ENCODE assay signal across 20 mouse cellular contexts in the genomic region with DNA sequence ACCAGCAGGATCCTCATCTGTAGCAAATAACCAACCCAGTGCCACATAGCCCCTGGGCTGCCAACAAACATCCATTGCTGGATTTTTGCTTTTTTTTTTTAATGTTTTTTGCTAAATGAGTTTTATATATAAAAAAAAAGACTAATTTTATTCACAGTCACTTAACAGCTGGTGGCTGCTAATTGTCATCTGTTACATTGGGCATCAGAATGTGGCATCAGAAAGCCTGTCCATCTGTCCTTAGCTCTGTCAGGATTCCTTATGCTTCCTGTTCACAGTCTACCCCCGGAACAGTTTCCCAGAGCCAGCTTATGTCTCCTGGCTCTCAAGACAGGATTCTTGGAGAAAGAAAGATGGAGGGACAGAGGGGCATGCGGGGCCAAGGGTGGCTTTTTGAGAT.
"Had no signal": no experiment of that assay in that cellular context is flagged by ENCODE, and none has a peak within 500 bp of the region (broad histone marks: within the 10 kb centered on the region; RNA-seq: fewer than 3 reads in every experiment).

No protein-coding gene starts in this region.

- H3K27ac ChIP-seq: kidney, embryonic 15.5 days; limb, embryonic 12.5 days; limb, embryonic 15.5 days; liver, embryonic 14.5 days; macrophage; midbrain, embryonic 12.5 days; midbrain, embryonic 15.5 days; neural tube, embryonic 12.5 days; neural tube, embryonic 15.5 days; stomach, postnatal 0 days had no signal

- H3K27me3 ChIP-seq: kidney, embryonic 15.5 days; limb, embryonic 12.5 days; limb, embryonic 15.5 days; midbrain, embryonic 12.5 days; midbrain, embryonic 15.5 days; neural tube, embryonic 12.5 days; neural tube, embryonic 15.5 days had no signal

- H3K4me1 ChIP-seq: kidney, embryonic 15.5 days; limb, embryonic 12.5 days; limb, embryonic 15.5 days; midbrain, embryonic 12.5 days; midbrain, embryonic 15.5 days; neural tube, embryonic 12.5 days; neural tube, embryonic 15.5 days had no signal

- H3K4me3 ChIP-seq: kidney, embryonic 15.5 days; limb, embryonic 12.5 days; limb, embryonic 15.5 days; midbrain, embryonic 12.5 days; midbrain, embryonic 15.5 days; neural tube, embryonic 12.5 days; neural tube, embryonic 15.5 days had no signal

- DNase-seq: kidney, adult 8-10 months; kidney, postnatal 10 days; kidney, postnatal 36 days; left cerebral cortex, postnatal 4 days; liver, postnatal 0 days; lung, embryonic 14.5 days; retina, postnatal 1 day; thymus, adult 2 months; thymus, postnatal 14 days; thymus, postnatal 4 days had no signal
